Mouse (Mus musculus): ENCODE data around the gene Wfikkn1. TPM values are rescaled to one million over a fixed set of nuclear protein-coding genes. Genes with fewer than 3 reads are reported as not detected.

The Wfikkn1 gene
- total RNA-seq (2023): 1 to 10 TPM; 6.7 to 6.9 TPM

DNA sequence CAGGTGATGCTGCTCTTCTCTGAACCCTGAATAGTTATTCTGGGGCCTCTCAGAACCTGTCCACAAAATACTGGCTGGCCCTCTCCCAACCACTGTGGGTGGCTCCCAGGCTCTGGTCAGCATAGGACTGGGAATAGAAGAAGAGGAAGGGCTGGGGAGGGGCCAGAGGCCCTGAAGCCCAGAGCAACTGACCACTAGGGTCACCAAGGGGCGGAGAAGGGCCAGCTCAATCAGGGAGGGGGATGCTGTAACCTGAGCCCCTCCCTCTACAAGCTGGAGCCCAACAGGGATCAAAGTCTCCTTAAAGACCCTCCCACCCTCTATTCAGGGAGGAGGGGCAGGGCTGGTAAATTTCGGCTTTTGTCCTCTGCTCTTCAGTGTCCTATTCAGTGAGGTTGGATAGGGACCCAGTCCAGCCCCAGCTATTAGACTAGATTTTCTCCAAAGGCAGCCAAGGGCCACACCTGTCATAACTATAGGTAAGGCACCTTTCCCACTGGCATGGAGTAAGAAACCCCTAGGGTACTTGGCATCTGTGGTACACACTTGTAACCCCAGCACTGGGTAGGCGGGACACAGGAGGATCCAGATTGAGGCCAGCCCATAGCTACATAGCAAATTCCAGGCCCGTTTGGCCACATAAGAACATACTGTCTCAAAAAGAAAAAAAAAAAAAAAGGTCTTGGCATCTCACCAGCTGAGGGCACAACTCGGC lies at the start of gene Wfikkn1:
Wfikkn1 (minus strand) TSS at position 663 of the 715 bp plus-strand sequence.

DNA sequence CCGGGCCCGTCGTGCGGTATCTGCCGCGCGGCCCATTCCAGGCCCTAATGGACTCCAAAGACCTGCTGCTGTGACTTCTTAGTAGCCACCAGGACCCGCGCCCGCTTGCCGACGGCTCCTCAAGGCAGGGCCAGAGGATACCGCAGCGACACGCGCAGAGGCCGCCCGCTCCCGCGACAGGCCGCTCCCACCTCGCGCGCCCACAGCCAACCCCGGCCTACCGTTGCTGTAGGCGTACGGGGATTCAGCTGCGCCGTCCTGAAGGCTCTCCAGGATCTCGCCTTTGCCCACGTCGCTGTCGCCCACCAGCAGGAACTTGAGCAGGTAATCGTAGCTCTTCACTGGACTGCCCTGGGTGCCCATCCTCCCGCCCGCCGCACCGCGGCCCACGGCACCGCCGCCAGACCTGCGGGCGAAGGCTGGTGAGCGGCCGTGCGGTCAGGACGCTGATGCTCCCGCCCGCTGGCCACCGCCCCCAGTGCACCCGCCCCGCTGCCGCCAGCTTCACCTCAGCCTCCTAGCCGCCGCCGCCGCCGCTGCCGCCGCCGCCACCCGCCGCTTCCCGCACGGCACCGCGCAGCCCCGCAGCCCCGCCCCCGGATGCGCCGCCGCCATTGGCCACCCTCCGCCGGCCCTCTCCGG lies 38.6 kb upstream of the Wfikkn1 start, which contains the start of gene Rab40c:
Rab40c (minus strand) TSS at position 584 of the 642 bp plus-strand sequence.

DNA sequence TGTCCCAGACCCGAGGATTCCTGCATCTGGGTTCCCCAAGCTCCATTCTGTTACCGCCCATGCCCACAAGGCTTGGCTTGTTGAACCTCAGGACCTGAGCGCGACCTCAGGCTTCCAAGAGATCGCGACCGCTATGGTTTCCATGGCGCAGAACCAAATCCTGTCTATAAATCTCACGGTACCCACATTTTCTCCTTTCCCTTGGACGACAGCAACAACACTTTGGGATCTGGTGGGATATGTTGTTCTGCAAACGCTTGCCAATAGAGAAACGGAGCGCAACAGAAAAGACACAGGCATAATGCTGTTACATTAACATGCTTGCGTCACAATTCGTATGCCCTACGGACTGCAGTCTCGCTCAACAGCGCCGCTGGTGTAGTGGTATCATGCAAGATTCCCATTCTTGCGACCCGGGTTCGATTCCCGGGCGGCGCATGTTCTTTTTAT lies 5.9 kb downstream of the Wfikkn1 start, which contains the start of gene Mettl26:
Mettl26 (plus strand) TSS at position 354 of the 450 bp plus-strand sequence.

DNA sequence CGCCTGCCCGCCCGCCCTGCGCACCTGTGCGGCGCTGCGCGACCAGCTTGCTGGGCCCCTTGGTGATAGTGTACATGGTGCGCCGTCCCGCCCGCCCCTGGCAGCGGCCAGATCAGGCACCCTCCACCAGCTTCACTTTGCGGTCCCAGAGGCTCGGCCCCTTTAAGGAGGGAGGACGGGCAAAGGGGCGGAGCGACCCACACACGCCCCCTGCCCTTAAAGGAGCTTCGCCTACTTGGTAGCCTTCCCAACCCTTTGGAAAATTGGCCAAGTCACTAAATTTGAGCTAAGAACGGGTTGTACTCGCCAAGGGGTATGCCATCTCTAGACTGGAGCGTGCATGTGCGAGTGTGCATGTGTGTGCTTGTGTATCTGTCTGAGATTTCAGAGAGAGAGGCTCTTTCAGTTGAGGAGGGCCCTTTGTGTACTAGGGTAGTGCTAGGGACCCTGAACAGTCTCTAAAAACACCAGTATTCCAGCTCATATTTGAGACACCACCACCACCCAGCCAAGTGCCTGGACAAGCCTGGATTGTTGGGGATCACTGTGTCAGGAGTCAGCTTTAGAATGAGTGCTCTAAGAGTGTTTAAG lies 12.0 kb downstream of the Wfikkn1 start, which contains the start of gene Mcrip2:
Mcrip2 (minus strand) TSS at position 164 of the 591 bp plus-strand sequence.

DNA sequence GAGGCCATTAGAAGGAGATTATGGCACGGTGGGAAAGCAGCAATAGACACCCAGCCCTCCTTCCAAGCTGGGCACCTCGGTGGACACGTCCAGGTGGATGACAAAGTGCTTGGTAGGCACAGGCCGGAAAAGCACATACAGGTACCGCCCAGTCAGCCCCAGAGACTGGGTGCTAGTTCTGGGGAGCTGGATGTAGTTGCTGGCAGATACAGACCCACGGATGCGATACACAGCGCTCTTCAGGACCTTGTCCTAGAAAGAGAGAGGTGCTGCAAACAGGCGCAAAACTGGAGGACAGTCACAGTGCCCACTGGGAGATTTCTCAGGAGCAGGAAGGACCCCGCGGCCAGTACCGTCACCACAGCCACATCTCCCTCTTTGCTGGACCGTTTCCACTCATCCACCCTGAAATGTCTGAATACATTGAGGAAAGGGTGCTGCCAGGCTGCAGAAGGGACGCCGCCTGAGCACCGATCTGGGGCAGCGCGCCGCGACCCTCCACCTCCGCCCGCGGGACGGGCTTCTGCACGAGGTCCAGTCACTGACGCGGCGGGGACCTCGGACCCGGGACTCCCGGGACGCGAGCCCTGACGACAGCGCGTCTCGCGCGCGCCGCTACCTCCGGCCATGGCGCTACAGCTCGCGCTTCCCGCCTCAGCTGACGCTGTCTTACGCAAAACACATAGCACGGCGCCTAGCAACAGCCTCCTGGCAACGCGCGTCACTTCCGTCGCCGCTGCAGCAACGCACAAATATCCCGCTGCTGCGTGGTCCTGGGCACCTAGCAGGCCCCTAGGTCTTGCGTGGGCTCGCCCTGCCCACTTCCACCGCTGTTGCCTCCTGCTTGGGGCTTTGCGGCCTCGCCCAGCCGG lies 19.6 kb downstream of the Wfikkn1 start, which contains the start of gene Wdr90:
Wdr90 (minus strand) TSS at position 670 of the 872 bp plus-strand sequence.

DNA sequence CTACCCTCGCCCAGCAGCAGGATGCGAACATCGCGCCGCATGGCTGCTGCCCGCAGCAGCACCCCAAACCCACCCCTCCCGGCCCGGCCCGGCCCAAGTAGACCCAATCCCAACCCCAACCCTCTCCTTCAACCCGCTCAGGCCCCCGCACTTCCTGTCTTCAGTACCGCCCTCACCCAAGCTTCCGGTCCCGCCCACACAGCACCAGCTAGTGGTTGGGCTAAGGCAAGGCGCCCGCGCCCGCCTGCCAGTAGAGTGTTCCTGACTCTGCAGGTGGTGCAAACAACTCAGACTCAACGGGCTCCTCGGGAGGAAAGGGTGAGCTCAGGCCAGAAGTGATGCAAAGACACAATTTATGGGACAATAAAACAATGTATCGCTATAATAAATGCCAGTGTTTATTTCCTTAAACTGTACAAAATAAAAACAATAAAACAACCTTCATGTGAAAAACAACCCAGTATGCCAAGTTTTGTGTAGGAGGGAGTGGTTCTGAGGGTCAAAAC lies 36.2 kb downstream of the Wfikkn1 start, which contains the start of gene Rhot2:
Rhot2 (minus strand) TSS at position 456 of the 506 bp plus-strand sequence.

DNA sequence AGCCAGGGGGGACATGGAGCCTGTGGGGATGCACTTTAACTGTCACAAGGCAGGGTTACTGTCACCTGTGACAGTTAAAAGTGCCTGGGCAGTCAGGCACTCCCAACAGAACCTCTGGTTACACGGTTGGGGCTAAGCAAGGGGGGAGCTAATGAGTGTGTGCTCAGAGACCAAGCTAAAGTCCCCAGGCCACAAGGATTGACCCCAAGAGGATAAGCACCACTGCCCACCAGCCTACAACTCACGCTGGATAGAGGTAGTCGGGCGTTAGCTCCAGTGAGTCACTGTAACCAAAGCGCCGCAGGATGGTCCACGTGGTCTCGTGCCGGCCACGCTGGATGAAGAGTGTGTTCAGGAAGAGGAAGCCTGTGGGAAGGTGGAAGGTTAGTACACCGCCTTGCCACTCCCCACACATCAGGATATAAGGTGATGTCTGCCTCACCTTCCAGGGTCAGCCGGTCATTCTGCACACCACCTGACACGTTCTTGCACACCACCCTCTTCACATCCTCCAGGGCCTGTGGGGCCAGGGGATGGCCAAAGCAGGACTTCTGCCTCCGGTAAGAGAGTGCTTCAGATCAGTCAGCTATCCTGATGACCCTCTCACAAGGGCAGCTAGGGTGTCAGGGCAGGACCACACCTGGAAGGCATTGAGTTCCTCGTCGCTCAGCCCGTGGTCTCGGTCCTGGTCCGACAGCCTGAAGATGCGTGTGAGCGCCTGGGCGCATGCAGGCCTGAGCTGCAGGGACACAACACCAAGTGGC lies 39.4 kb downstream of the Wfikkn1 start, which contains the start of gene Gm20683:
Gm20683 (minus strand) TSS at position 647 of the 764 bp plus-strand sequence.

DNA sequence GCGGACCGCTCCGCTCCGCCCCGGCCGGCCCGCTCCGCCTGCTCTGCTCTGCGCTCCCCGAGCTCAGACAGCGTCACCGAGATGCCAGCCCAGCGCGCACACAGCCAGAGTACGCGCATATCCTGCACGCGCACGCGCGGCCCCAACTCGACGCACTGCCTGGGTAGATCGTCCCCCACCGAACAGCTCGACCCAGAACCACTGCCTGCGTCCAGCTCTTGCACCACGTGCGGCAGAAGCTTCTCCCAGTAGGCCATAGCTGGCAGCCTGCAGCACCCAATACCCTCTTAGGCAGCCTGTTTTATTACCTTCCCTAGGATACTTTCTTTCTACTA lies 43.6 kb downstream of the Wfikkn1 start, which contains the start of gene Rhbdl1:
Rhbdl1 (minus strand) TSS at position 220 of the 335 bp plus-strand sequence.

DNA sequence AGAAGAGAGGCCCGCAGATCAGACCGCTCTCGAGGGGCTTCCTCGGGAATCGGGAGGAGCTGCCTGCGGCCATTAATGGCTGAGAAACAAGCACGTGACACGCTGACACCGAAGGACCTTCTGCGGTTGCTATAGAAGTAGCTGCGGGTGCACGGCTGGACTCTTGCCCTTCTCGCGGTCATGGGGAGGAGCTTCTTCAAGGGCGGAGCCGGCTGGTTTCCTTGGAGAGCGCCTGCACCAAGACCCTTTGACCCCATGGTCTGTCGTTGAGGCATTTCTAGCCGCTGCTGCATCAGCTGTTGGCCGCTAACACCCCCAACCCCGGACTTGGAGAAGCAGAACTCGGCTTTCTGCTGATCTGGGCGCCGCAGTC lies 47.4 kb downstream of the Wfikkn1 start, which contains the start of gene Stub1:
Stub1 (minus strand) TSS at position 114 of the 373 bp plus-strand sequence.

DNA sequence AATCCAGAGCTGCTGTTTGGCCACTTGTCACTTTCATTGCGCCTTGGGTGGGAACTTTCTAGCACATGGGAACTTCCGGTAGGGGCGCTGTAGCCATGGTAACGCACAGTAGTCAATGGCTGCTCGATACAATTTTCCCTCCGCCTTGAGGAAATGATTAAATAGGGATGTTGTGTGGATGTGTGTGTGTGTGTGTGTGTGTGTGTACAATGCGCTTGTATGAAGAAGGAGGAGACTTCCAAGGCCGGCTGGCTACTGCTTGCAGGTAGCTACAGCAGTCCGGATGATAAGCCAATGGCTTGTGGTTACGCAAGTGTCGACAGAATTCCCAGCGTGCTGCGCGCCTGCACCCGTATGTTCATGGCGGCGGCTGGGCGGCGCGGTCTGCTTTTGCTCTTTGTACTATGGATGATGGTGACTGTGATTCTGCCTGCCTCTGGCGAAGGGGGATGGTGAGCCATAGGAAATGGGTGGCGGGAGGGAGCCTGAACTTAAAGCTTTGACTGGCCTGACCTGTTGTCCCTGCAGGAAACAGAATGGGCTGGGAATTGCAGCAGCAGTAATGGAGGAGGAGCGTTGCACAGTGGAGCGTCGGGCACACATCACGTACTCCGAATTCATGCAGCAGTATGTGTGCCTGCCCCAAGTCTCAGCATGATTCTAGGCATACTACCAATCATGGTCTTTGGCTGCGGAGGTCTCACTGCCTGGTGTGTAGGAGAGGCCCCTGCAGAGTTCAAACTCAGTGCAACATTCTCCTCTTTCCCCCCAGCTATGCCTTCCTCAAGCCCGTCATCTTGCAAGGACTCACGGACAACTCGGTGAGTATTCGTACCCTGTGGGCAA lies 51.7 kb downstream of the Wfikkn1 start, which contains the start of gene Jmjd8:
Jmjd8 (plus strand) TSS at position 156 of the 846 bp plus-strand sequence.

Other genes with a start within 250 kb of the Wfikkn1 start
- not detected for gene Gng13, start 163.7 kb downstream of the Wfikkn1 start, total RNA-seq (2023)
- gene Chtf18, start 153.4 kb downstream of the Wfikkn1 start, total RNA-seq (2023): 1 to 10 TPM; 6.7 to 8.5 TPM
- gene Rpusd1, start 153.2 kb downstream of the Wfikkn1 start, total RNA-seq (2023): 1 to 10 TPM; 7.5 to 7.7 TPM
- gene Mslnl, start 144.8 kb downstream of the Wfikkn1 start, total RNA-seq (2023): not detected
- 1 to 10 TPM in 1 of 2 experiments, not detected in 1; 1.2 TPM for gene Msln, start 126.5 kb downstream of the Wfikkn1 start, total RNA-seq (2023)
- gene Narfl, start 107.1 kb downstream of the Wfikkn1 start, total RNA-seq (2023): 10 to 100 TPM; 43.3 to 45.9 TPM
- 10 to 100 TPM; 17.7 to 28.0 TPM for gene Haghl, start 95.2 kb downstream of the Wfikkn1 start, total RNA-seq (2023)
- under 1 TPM in 1 of 2 experiments, not detected in 1; 0.32 TPM for gene Ccdc78, start 94.3 kb downstream of the Wfikkn1 start, total RNA-seq (2023)
- gene Fam173a, start 88.0 kb downstream of the Wfikkn1 start, total RNA-seq (2023): 10 to 100 TPM; 50.2 to 61.0 TPM
- not detected for gene AC134908.4, start 85.2 kb downstream of the Wfikkn1 start, total RNA-seq (2023)
- gene Metrn, start 83.7 kb downstream of the Wfikkn1 start, total RNA-seq (2023): 10 to 100 TPM; 13.3 to 17.5 TPM
- gene Fbxl16, start 71.8 kb downstream of the Wfikkn1 start, total RNA-seq (2023): not detected
- 10 to 100 TPM; 18.9 TPM for gene Wdr24, start 57.2 kb downstream of the Wfikkn1 start, total RNA-seq (2023)
- 10 to 100 TPM; 31.0 to 35.5 TPM for gene Jmjd8, start 52.0 kb downstream of the Wfikkn1 start, total RNA-seq (2023)
- 10 to 100 TPM; 69.1 to 78.8 TPM for gene Stub1, start 47.5 kb downstream of the Wfikkn1 start, total RNA-seq (2023)
- gene Rhbdl1, start 43.6 kb downstream of the Wfikkn1 start, total RNA-seq (2023): 1 to 10 TPM; 1.8 to 4.8 TPM
- 1 to 10 TPM; 3.6 to 4.6 TPM for gene Gm20683, start 39.1 kb downstream of the Wfikkn1 start, total RNA-seq (2023)
- 10 to 100 TPM; 77.3 to 80.7 TPM for gene Rhot2, start 36.0 kb downstream of the Wfikkn1 start, total RNA-seq (2023)
- 10 to 100 TPM; 25.1 to 32.9 TPM for gene Wdr90, start 19.4 kb downstream of the Wfikkn1 start, total RNA-seq (2023)
- 1 to 10 TPM; 3.2 to 4.2 TPM for gene Mcrip2, start 12.1 kb downstream of the Wfikkn1 start, total RNA-seq (2023)
- gene Mettl26, start 5.8 kb downstream of the Wfikkn1 start, total RNA-seq (2023): 10 to 100 TPM; 21.0 to 33.3 TPM
- gene Rab40c, start 38.9 kb upstream of the Wfikkn1 start, total RNA-seq (2023): 10 to 100 TPM; 27.3 to 37.8 TPM
- 10 to 100 TPM; 84.4 to 92.2 TPM for gene Pigq, start 64.1 kb upstream of the Wfikkn1 start, total RNA-seq (2023)
- not detected for gene Nhlrc4, start 64.1 kb upstream of the Wfikkn1 start, total RNA-seq (2023)
- gene A930017K11Rik, start 71.7 kb upstream of the Wfikkn1 start, total RNA-seq (2023): not detected
- 10 to 100 TPM; 42.6 to 48.1 TPM for gene Capn15, start 104.9 kb upstream of the Wfikkn1 start, total RNA-seq (2023)
- gene Rab11fip3, start 188.7 kb upstream of the Wfikkn1 start, total RNA-seq (2023): 10 to 100 TPM; 10.4 to 11.9 TPM
- gene Decr2, start 209.5 kb upstream of the Wfikkn1 start, total RNA-seq (2023): 1 to 10 TPM; 4.1 to 5.3 TPM
- gene Nme4, start 214.7 kb upstream of the Wfikkn1 start, total RNA-seq (2023): 1 to 10 TPM; 1.0 to 1.8 TPM
- 10 to 100 TPM; 24.7 to 26.6 TPM for gene Tmem8, start 232.4 kb upstream of the Wfikkn1 start, total RNA-seq (2023)
- 10 to 100 TPM; 47.7 to 60.0 TPM for gene Mrpl28, start 242.6 kb upstream of the Wfikkn1 start, total RNA-seq (2023)

Data from B cell, adult 67 days (primary cell).